Mouse (Mus musculus): Measurements from ENCODE around the gene Tfcp2.
"Not testable (repeated sequence)": the region's sequence is repeated elsewhere in the genome, so short reads cannot be mapped to it uniquely, and the experiment has no call there.

The Tfcp2 gene

DNA sequence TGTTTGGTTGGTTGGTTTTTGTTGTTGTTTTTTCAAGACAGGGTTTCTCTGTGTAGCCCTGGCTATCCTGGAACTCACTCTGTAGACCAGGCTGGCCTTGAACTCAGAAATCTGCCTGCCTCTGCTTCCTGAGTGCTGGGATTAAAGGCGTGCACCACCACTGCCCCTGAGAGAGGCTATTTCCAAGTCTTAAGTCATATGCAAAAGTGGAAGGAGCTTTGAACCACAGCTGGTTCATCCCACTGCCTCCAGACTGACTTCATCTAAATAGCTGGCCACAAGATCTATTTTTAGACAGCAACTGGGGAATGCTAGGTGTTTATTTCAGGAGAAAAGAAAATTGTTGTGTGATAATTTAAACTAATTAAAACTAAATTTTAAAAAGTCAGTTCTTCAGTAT is 63.5 kb downstream of the Tfcp2 start:
- not testable (repeated sequence) for DNase-seq (ENCODE audit: low read depth in 1 of 2, low spot score in 2 of 2)

DNA sequence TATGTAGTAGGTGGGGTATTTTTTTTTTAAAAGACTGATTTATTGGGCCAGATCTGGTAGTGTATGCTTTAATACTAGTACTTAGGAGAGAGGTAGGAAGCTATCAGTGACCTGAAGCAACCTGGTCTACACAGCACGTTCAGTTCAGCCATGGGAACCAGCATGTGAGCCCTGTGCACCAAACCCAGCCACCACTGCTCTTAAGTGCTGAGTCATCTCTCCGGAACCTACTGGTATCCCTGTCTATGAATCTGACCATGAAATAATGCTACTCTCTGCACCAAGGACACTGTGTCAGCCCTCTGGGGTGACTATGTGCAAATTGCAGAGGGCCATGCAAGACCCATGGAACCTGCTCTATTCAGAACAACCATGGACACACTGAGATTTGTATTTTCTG is 64.8 kb downstream of the Tfcp2 start:
- no peak for DNase-seq (ENCODE audit: low read depth in 1 of 2, low spot score in 2 of 2)

GRCm38 (mm10) chr15:100486450-100486849 is 65.4 kb downstream of the Tfcp2 start:
- DNase-seq (ENCODE audit: low read depth in 1 of 2, low spot score in 2 of 2): no peak

GRCm38 (mm10) chr15:100485576-100485975 is 66.2 kb downstream of the Tfcp2 start:
- DNase-seq (ENCODE audit: low read depth in 1 of 2, low spot score in 2 of 2): no peak

GRCm38 (mm10) chr15:100478925-100479324 is 72.9 kb downstream of the Tfcp2 start:
- no peak for DNase-seq (ENCODE audit: low read depth in 1 of 2, low spot score in 2 of 2)

DNA sequence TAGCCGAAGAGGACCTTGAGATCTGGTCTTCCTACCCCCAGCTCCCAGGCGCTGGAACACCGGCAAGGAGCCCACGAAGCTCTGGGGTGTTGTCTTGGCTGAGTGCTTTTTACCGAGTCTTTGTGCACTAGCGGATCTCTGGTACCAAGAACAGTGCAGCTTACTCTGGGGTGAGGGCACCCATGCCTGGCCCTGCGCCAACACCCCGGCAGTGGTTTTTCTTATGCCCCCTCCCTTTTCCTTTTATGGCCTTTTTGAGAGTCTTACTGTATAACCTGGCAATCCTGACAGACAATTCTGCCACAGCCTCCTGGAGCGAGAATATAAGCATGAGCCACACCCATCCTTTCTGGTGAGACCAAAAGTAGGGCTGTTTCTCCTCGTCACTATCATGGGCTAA is 73.5 kb downstream of the Tfcp2 start:
- DNase-seq (ENCODE audit: low read depth in 1 of 2, low spot score in 2 of 2): no peak

- no peak for DNase-seq (ENCODE audit: low read depth in 1 of 2, low spot score in 2 of 2)
Measured at GRCm38 (mm10) chr15:100473926-100474503, 77.8 kb downstream of the Tfcp2 start.

- DNase-seq (ENCODE audit: low read depth in 1 of 2, low spot score in 2 of 2): no peak
Measured at GRCm38 (mm10) chr15:100470037-100470436, 81.8 kb downstream of the Tfcp2 start.

DNA sequence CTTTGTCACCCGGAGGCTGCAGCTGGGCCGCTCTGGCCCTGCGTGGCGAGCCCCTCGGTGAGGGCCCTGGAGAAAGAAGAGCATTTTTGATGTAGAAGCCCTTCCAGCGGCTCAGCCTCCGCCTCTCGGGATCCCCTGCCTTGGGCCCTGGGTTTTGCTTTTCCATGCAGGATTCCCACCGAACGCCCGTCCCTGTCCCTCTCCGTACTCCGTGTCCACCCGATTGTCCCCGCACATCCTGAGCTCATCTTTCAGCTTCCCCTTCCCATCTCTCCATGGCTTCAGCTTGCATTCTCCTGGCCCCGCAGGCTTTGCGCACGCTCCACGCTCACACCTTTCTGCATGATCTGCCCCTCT is 82.6 kb downstream of the Tfcp2 start:
- DNase-seq (ENCODE audit: low read depth in 1 of 2, low spot score in 2 of 2): no peak

- DNase-seq (ENCODE audit: low read depth in 1 of 2, low spot score in 2 of 2): peak; percentile 20 to 68
Measured at GRCm38 (mm10) chr15:100468295-100469188, 83.3 kb downstream of the Tfcp2 start, which contains the start of gene Letmd1. TSS of gene Letmd1 (plus strand) at chr15:100469023.

GRCm38 (mm10) chr15:100467738-100468137 is 84.1 kb downstream of the Tfcp2 start:
- DNase-seq (ENCODE audit: low read depth in 1 of 2, low spot score in 2 of 2): no peak

- DNase-seq (ENCODE audit: low read depth in 1 of 2, low spot score in 2 of 2): no peak
Measured at GRCm38 (mm10) chr15:100465432-100465831, 86.4 kb downstream of the Tfcp2 start.

- peak in 1 of 2 experiments; percentile 61 for DNase-seq (ENCODE audit: low read depth in 1 of 2, low spot score in 2 of 2)
Measured at GRCm38 (mm10) chr15:100463712-100464111, 88.1 kb downstream of the Tfcp2 start.

DNA sequence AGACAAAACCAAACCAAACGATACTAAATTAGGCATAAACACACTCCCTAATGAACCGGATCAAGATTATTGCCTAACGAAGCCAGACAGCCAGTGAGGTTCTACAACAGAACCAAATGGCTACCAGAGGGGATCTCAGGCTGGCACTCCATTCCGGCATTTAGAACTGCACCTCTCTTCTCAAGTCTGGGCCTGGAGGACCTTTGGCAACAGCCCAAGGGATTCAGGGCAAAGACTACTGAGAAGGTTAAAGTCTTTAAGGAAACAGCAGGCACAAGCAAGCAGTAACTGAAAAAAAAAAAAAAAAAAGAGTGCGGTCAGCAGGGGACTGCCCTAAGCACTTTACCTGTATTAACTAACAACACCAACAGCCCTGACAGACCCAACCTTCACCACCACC is 89.7 kb downstream of the Tfcp2 start:
- no peak for DNase-seq (ENCODE audit: low read depth in 1 of 2, low spot score in 2 of 2)

DNA sequence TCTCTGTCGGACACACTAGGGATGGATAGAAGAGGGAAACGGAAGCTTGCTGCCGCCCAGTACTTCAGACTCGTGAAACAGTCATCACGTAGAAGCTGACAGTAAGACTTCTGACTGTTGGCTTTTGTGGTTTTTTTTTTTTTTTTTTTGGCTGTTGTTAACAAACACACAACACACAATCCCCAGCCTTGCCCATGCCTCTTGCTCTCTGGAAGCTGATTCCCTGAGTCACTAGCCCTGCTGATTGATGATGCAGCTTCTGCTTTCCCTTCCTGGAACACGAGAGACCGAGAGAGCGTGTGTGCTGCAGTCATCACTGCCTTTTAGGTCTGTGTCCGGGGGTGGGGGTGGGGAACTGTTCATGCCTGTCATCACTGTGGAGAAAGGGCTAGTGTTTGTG is 90.2 kb downstream of the Tfcp2 start:
- DNase-seq (ENCODE audit: low read depth in 1 of 2, low spot score in 2 of 2): no peak

DNA sequence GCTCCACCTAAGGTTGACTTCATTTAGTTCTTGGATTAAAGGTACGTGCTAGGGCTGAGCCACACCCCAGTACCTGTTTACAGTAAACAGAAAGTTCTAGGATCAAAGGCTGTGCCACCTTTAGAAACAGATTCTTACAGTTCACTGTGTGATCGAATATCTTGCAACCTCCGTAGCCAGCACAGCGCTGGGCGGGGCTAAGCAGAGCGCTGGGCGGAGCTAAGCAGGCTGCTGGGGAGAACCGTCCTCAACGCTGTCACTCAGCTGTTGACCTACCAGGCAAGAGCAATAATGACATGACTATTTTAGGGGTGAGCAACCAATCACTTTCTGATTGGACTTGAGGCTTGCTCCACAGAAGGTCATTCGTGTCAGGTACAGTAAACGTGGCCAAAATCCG is 90.9 kb downstream of the Tfcp2 start:
- DNase-seq (ENCODE audit: low read depth in 1 of 2, low spot score in 2 of 2): no peak

DNA sequence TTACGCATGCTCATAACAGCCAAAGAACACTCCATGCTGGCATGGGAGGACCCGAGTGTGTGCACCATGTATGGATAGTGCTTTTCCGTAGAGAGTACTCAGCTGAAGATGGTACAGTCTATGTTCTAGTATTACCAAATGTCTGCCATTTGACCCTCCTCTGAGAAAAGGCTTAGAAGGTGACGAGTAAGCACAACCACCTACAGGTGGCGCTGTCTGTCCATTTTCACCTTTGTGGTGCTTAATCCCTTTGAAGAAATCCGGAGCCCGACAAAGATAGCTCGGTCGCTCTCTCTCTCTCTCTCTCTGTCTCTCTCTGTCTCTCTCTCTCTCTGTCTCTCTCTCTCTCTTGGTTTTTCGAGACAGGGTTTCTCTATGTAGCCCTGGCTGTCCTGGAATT is 93.8 kb downstream of the Tfcp2 start:
- DNase-seq (ENCODE audit: low read depth in 1 of 2, low spot score in 2 of 2): no peak

GRCm38 (mm10) chr15:100457340-100457739 is 94.5 kb downstream of the Tfcp2 start:
- DNase-seq (ENCODE audit: low read depth in 1 of 2, low spot score in 2 of 2): no peak

GRCm38 (mm10) chr15:100456356-100456991 is 95.3 kb downstream of the Tfcp2 start:
- no peak for DNase-seq (ENCODE audit: low read depth in 1 of 2, low spot score in 2 of 2)

GRCm38 (mm10) chr15:100452486-100452885 is 99.3 kb downstream of the Tfcp2 start:
- no peak for DNase-seq (ENCODE audit: low read depth in 1 of 2, low spot score in 2 of 2)

- DNase-seq (ENCODE audit: low read depth in 1 of 2, low spot score in 2 of 2): no peak
Measured at GRCm38 (mm10) chr15:100451245-100451644, 100.6 kb downstream of the Tfcp2 start.

DNA sequence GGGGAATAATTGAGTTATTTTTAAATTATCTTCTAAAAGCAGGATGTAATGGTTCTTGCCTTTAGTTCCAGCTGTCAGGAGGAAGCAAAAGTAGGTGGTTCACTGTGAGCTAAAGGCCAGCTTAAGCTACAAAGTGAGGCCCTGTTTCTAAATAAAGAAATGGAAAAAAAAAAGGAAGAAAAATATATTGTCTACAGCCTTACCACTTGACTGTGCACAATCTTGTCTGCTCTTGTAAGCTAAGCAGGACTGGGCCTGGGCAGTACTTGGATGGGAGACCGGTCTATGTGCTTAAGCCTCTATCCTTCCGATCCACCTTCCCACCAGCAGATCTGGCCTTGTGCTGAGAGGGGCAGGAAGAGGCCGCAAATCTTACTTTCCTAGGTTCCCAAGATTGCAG is 102.3 kb downstream of the Tfcp2 start:
- no peak for DNase-seq (ENCODE audit: low read depth in 1 of 2, low spot score in 2 of 2)
